Mouse (Mus musculus): Measurements from ENCODE around the gene Plod1.
A peak's percentile ranks its signal among the peaks of the same experiment; 100 is the strongest.
"Not testable (repeated sequence)": the region's sequence is repeated elsewhere in the genome, so short reads cannot be mapped to it uniquely, and the experiment has no call there.

The Plod1 gene

GRCm38 (mm10) chr4:147888237-147888636 lies 48.3 kb downstream of the Plod1 start:
- DNase-seq = no peak

GRCm38 (mm10) chr4:147887277-147887676 lies 49.3 kb downstream of the Plod1 start:
- no peak for DNase-seq

DNA sequence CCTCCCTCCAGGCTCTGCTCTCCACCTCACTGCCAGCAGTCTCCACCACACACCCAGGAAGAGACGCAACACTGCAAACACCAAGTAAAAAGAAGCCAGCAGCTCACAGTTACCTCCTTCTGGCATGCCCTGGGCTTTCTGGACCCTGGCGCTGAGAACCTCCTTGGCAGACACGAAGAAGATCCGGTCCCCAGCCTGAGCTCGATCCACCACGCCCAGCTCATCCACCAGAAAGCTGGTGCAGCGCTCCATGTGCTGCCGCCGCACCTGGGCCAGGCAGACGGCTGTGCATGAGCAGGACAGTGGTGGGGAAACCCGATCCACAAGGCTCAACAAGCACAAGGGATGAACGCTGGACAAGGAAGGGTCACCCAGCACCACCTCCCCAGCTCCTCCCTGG lies 50.4 kb downstream of the Plod1 start:
- DNase-seq = no peak

GRCm38 (mm10) chr4:147884138-147884537 lies 52.4 kb downstream of the Plod1 start:
- DNase-seq = no peak

- no peak for DNase-seq
Measured at GRCm38 (mm10) chr4:147883041-147883440, 53.5 kb downstream of the Plod1 start.

- no peak for DNase-seq
Measured at GRCm38 (mm10) chr4:147881792-147882191, 54.8 kb downstream of the Plod1 start.

- DNase-seq = no peak
Measured at GRCm38 (mm10) chr4:147879865-147880264, 56.7 kb downstream of the Plod1 start.

GRCm38 (mm10) chr4:147879456-147879855 lies 57.1 kb downstream of the Plod1 start:
- DNase-seq = no peak

DNA sequence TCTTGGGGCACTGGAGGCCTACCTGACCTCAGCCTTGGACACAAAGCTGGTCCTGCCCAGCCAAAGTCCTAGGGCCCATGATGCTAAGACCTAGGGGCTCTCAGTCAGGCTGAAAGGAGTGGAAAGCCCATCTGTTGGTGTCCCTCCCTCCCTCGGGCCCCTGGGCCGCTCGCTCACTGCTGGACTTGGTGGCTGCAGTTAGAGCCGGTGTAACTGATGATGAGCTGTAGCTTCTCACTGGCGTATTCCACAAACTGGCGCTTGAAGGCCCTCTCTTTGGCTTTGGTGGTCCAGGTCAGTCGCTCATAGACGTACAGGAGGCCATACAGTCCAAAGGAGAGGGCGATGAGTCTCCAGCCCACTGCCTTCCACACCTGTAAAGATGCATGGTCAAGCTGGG lies 58.0 kb downstream of the Plod1 start:
- no peak for DNase-seq

- no peak for DNase-seq
Measured at GRCm38 (mm10) chr4:147875852-147876575, 60.6 kb downstream of the Plod1 start.

DNA sequence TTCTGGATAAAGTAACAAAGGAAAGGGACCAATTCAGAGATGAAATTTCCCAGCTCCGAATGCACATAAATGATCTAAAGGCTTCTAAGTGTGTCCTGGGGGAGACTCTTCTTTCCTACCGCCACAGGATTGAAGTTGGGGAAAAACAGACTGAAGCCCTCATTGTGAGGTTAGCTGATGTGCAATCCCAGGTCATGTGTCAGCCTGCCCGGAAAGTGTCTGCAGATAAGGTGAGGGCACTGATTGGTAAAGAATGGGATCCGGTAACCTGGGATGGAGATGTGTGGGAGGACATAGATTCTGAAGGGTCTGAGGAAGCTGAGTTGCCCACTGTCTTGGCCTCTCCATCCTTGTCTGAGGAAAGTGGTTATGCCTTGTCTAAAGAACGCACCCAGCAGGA lies 67.3 kb downstream of the Plod1 start:
- no peak for DNase-seq

GRCm38 (mm10) chr4:147868450-147869031 lies 68.0 kb downstream of the Plod1 start, which contains the start of the genes Miip and Fv1:
Miip (minus strand) TSS chr4:147868816.
Fv1 (plus strand) TSS chr4:147868979.
- DNase-seq = peak; percentile 89

DNA sequence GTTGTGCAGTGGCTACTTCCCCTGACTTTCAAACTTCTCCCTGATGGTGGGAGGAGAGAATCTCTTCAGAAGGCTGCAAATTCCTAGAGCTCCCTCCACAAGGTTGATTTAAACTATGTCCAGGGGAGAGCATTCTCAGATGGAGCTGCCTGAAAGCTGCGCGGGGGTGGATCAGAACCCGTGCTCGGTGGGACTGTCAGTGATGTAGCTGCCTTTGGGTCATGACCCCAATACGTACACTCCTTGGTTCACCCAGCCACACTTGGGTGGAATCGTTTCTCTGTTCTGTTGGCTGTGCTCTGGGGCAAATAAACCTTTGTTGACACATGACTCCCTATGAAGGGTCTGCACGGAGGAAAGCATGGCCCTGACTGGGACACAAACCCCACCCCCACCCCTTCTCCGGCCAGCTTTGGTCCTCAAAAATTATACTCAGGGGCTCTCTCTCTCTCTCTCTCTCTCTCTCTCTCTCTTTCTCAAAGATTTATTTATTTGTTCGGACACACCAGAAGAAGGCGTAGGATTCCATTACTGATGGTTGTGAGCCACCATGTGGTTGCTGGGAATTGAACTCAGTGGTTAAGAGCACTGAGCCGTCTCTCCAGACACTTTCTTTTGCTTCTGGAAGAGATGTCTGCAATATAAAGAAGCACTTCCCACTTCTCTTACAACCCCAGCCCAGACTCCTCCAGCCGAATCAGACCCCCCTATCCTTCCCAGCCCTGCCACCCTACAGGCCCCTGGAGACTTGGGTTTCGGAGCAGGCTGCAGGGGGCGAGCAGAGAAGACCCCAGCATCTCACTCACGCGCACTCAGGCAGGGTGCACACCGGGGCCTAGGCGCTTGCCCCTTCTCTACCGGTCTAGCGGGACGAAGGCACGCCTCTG lies 68.8 kb downstream of the Plod1 start:
- no peak for DNase-seq

DNA sequence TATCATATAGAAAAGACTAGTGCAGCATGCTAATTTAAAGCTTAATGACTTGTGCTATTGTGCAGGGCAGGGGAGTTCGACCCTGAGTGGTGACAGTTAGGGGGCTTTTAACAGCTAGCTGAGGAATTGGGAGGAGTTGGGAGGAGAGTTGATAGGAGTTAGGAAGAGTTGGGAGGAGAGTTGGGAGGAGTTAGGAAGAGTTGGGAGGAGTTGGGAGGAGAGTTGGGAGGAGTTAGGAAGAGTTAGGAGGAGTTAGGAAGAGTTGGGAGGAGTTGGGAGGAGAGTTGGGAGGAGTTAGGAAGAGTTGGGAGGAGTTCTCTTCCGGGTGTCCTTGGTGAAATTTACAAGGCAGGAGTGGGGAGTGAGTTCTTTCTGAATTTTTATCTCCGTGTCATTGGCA lies 69.8 kb downstream of the Plod1 start:
- not testable (repeated sequence) for DNase-seq

- DNase-seq = no peak
Measured at GRCm38 (mm10) chr4:147866056-147866455, 70.5 kb downstream of the Plod1 start.

- DNase-seq = no peak
Measured at GRCm38 (mm10) chr4:147865651-147866050, 70.9 kb downstream of the Plod1 start.

- no peak for DNase-seq
Measured at GRCm38 (mm10) chr4:147862051-147862450, 74.5 kb downstream of the Plod1 start.
